Mouse (Mus musculus): Measurements from ENCODE around the gene Pold4.
A peak's percentile ranks its signal among the peaks of the same experiment; 100 is the strongest.
"Not testable (repeated sequence)": the region's sequence is repeated elsewhere in the genome, so short reads cannot be mapped to it uniquely, and the experiment has no call there.

Pold4 gene

DNA sequence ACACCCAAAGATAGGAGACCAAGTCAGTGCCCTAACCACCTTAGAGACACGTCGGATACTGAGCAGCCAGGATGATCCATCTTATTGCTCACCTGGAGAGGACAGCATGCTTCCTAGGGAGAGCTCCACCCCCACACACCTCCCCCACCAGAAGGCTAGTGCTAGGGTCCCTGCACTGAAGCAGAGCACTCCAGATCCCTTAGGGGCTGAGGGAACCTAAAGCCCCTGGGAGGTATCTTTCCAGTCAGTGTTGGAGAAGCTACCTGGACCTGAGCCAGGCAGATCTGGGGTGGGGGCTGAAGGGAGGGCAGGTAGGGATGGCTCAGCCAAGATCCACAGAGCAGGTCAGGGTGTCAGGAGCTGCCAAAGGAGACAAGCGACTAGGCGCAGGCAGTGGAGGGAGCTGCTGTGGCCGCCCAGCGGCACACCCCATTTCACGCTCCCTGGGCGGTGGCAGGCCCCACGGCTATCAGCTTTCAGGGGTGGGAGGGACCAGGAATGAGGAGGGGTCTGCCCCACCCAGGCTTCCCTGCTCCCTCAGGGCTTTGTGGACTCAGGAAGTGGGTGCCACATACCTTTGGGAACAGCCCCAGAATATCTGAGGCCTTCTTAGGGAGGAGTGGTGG lies 2.1 kb upstream of the Pold4 start:
- DNase-seq, result no peak

DNA sequence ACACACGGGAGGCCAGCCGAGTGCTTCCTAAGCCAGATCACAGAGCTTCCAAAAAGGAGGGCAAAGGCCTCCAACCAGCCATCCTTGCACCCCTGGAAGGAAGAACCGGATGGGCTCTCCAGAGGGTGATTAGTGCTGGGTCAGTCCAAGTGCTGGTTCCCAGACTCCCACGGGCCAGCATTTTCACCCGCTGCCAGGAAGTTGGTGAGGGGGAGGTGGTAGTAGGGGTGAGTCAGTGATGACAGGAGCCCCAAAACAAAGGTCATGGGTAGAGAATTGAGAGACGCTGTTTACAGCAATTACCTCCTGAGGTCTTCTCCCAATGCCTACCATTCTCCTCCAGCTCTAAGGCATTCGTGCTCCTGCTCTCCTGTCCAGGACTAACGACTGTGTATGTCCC lies 1.3 kb upstream of the Pold4 start:
- no peak for DNase-seq

DNA sequence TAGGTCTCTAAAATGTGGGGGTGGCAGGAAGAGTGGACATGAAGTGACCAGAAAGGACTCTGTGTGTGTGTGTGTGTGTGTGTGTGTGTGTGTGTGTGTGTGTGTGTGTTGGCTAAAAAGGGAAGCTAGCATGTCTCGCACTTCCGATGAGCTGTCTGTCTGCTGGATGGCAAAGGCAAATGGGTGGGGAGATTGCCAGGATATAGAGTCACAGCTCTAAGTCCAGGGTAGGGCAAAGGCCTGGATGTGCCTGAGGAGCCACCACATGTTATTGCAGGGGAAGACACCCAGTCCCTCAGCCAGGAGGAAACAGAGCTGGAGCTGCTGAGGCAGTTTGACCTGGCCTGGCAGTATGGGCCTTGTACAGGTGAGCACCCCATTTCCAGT lies 480 bp downstream of the Pold4 start:
- DNase-seq, result no peak

DNA sequence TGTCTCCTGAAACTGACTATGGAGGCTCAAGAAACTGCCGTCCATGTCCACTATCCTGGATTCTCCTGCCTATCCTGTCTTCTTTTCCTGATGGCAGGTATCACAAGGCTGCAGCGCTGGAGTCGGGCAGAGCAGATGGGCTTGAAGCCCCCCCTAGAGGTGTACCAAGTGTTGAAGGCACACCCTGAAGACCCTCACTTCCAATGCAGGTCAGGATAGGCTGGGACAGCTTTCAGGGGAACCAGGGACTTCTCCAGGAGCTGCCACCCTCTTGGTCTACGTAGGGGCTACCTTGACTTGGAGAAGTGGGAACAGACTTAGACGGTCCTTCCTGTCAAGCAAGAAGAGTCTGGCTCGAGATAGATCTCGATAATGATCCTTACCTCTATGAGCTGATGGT lies 952 bp downstream of the Pold4 start:
- no peak for DNase-seq

DNA sequence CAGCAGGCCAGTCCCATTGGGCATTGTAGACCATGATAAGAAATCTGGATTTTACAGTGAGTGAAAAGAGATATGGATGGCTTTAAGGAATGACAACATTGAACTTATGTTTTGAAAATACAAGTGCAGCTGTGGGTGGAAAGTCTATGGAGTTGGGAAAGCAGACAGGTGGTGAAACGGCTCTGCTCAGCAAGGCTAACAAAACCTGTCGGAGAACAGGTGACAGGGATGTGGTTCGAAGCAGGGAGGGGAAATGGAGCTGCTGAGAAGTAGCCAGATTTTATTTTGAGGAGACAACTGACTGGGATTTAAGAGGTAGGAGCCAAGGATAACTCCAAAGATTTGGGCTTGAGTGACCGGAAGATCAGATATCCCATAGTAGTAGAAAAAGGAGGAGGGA lies 2.8 kb downstream of the Pold4 start:
- DNase-seq, result no peak

DNA sequence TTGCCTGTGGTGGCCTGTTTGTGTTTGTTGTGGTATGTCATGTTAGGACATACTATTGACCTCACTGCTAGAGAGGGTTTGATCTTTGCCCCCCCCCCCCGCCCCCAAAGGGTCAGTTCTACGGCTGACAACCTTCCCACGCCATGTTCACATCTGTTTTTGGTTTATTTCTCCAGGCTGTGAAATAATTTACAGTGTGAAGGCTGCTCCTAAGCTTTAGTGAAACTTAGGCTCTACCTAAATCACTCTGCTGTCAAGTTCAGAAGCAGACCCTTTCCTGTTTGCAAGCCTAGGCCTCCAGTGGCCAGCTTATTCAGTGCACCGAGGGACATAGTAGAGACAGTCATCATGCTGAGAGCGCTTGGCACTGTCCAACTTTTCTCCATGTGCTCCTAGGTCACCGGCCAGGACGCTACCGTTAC lies 8.6 kb downstream of the Pold4 start:
- DNase-seq, result no peak

DNA sequence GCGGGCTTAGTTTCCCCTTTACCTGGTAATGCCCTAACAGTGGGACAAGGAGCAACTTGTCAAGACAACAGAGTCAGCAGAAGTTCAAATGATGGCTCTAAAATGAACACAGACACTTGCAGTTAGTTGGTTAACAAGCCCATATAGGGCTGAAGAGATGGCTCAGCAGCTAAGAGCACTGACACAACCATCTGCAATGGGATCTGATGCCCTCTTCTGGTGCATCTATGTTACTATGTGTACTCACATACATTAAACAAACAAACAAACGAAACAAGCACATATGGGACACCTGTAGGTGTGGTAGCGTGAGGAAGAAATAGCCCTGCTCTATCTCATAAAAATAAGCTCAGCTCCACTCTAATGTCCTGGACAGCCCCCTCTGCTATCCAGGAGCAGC lies 10.7 kb downstream of the Pold4 start:
- DNase-seq, result no peak

DNA sequence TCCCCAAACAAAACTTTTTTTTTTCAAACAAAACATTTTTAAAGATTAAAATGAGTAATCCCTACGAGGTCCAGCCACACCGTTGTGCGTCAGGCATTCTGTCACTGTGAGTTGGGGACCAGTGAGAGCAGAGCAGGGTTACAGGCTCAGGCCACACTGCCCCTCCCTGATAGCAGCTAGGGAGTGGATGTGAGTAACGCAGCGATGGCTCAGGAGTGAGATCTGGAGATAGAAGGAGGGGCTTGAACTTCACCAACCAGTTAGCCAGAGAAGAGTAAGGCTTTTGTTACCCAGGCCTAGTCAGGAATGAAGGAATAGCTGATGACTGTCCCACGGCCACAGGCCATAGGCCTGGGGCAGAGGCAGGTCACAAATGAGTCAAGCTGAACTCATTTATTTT lies 13.1 kb downstream of the Pold4 start:
- DNase-seq, result no peak

DNA sequence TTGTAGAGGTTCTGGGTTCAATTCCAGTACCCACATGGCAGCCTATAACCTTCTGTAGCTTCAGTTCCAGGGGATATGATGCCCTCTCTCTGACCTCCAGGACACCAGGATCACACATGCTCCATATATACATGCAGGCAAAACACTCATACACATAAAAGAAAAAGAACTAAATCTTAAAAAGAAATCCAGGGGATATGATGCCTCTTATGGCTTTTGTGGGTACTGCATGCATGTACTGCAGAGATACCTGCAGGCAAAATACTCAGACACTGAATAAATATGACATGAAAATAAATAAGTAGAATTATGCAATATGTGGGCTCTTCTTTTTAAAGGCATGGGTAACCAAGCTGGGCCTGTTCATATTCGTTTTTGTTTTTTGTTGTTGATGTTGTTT lies 15.3 kb downstream of the Pold4 start:
- DNase-seq, result no peak

DNA sequence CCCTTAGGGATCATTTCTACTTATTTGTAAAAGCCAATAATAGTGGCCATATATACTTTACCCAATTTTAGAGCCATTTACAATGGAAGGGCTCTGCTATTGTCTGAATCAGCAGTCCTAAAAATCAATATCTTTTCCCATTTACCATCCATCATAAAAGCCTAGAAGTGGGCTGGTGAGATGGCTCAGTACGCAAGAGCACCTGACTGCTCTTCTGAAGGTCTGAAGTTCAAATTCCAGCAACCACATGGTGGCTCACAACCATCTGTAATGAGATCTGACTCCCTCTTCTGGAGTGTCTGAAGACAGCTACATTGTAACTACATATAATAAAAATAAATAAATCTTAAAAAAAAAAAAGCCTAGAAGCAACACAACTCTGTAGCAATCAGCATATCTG lies 17.0 kb downstream of the Pold4 start:
- DNase-seq, result not testable (repeated sequence)

DNA sequence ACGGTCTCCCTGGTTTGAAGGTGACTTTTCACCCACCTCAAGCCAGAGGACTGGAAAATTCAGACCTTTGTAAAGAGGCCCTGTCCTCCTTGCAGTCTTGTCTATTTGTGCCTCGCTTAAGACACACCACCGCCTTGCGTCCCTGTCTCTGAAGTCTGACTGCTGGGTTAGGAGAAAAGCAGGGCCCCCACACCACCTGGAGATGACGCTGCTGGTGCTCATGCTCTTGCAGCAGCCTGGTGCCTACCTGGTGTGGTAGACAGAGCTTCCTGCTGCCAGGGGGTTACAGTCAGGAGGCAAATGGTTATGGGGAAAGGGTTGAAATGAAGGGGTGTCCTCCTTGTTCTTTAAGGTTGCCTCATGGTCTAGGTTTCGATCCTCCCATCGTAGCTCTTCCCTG lies 22.5 kb downstream of the Pold4 start:
- DNase-seq, result no peak

DNA sequence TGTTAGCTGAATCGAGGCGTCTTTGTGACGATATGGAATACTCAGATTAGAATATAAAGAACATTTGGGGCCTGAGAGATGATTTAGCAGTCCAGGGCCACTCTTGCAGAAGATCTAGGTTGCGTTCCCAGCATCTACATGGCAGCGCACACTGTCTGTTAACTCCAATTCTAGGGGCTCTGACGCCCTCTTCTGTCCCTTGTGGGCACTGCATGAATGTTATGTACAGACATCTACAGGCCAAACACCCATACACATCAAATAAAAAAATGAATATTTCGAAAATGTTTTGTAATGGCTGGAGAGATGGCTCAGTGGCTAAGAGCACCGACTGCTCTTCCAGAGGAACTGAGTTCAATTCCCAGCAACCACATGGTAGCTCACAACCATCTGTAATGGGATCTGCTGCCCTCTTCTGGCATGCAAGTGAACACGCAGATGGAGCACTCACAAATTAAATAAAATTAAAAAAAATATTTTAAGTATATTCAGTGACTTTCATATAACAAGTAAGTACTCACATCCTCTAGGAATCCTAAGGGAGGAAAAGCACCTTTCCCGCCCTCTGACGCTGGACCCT lies 24.0 kb downstream of the Pold4 start:
- DNase-seq, result no peak

DNA sequence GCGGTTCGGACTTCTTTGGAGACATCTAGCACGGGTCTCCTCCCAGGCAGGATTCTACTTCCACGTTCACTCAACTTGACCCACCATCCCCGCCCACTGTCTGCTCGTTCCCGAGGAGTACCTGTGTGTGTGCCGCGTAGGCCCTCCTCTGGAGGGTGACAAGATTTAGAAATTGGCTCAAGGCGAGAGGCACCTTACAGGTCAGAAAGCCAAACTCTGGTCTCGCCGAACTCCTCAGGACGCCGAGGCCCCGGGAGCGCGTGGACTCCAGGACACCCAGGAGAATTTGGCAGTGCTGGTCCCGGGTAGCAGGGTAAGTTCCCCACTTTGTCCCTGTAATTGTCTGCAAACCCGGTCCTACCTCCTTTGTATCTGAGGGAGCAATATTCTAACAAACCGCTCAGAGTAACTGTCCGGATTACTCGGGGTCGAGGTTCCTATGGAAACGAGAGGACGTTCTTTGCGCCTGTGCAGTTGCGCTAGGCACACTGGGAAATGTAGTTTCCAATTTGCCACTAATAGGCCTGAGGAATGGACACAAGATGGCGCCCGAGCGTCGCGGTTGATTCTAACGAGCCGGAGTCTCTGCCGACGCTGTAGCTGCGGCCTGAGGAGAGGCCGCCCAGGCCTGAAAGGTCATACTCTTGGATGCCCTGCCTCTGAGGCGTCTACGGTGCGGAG lies 25.7 kb downstream of the Pold4 start:
- DNase-seq, result peak; percentile 96

DNA sequence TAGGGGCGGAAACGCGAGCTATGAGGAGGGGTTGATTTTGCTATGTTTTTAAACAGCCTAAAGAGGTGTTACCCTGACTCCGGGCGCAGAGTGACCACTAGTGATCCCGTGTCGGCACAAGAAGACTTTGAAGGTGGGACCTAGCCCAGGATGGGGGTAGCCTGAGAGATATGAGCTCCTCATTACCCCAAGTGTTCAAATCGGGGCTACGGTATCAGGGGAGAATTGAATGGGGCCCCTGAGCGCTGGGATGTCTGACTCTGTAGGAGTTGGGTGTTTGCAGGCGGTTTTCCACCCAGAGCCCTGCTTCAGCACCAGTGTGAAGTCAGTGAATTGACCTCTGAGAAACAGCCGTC lies 26.2 kb downstream of the Pold4 start:
- no peak for DNase-seq

DNA sequence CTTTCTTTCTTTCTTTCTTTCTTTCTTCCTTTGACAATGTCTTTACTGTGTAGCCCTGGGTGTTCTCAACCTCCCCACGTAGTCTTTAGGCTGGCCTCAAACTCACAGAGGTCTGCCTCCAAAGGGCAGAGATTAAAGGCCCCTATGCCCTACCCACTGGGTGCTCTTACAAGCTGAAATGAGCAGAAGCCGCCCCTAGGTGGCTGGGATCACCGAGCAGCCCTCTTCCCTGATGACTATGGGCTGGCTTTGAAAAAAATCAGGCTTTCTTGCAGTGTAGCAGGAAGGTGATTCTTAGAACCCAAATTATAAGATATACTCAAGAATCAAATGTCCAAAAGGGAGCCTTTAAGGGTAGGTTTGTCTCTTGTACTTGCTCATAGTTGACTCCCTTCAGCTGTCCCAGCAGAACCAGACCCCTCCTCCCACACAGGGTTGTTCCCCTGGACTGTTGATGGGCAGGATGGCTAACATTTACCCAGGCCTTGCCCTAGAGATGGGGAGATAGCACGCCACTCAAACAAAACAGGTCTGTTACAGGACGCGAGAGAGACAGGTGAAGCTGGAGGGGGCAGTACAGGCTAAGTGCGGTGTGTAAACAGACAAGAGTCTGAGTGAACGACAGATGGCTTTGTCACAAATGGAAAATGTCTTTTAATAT lies 29.5 kb downstream of the Pold4 start:
- no peak for DNase-seq

DNA sequence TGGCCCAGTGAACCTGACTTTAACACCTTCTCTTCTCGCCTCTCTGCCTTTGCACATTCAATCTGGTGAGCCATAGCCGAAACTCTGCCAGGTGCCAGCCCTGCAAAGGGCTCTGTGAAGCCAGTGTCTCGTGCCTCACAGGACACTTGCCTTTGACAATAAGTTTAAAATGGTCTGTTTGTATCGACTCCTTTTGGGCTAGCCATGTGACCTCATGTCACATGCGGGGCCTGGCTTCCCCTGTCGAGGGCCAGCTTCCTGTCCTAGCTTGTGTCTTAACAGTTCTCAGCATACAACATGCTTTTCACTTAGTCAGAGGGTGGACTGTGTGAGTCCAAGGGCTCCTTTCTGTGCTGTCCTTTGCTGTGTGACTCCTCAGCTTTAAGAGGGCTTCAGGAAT lies 31.1 kb downstream of the Pold4 start:
- DNase-seq, result no peak

DNA sequence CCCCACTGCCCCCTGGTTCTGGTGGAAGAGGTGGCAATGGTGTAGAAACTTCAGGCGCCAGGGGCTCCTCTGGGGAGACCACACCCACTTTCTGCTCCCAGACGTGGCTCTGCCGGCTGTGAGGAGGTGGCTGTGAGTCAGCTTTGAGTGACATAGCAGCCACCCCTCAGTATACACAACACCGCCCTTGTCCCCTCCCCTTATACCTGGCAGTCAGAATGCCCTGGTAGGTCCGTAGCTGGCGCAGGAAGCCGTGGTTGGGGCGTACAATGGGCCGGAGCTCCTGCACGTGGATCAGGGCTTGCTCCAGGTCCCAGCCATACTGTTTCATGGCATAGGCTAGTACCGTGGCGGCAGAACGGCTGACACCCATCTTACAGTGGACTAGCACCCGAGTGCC lies 32.0 kb downstream of the Pold4 start:
- DNase-seq, result no peak

DNA sequence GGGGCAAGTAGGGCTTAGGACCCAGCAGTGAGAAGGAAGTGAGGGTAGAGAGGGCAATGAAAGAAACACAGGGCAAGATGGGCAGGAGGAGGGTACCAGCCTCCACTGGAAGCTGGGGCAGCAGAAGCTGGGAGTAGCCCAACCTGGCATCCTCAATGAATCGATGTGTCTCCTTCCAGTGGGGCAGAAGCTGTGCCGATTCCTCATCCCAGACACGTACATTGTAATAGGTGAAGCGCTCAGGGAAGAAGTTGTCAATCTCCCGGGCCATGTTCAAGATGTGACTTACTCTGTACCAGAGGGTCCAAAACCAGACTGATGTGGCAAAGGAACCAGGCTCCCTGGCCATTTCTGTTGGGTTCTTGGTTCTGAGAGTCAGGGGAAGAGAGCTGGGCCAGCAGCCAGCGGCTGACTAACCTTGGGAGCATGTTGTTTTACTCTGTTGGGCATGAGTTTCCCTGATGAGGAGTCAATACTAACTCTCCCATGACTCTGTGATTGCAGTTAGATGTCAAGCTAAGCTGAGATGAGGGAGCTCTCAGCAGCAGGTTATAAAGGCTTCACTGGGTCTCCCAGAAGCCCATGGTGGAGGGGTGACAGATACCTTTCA lies 32.6 kb downstream of the Pold4 start:
- DNase-seq, result no peak

DNA sequence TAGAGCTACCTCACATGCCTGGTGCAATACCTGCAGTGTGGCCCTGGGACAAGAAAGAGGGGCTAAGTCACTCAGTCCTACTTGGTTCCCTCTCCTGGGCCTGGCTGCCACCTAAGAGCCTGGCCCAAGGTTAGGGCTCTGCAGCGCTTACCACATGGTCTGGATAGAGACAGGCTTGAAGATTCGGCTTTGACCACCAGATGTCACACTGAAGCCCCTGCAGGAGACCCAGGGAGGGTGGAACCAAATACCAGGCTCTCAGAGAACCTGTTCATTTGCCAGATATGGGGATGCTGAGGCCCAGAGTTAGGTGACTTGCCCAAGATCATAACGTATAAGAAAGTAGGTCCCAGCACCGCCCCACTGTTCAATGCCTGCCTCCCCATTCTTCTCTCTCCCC lies 34.3 kb downstream of the Pold4 start:
- DNase-seq, result no peak

DNA sequence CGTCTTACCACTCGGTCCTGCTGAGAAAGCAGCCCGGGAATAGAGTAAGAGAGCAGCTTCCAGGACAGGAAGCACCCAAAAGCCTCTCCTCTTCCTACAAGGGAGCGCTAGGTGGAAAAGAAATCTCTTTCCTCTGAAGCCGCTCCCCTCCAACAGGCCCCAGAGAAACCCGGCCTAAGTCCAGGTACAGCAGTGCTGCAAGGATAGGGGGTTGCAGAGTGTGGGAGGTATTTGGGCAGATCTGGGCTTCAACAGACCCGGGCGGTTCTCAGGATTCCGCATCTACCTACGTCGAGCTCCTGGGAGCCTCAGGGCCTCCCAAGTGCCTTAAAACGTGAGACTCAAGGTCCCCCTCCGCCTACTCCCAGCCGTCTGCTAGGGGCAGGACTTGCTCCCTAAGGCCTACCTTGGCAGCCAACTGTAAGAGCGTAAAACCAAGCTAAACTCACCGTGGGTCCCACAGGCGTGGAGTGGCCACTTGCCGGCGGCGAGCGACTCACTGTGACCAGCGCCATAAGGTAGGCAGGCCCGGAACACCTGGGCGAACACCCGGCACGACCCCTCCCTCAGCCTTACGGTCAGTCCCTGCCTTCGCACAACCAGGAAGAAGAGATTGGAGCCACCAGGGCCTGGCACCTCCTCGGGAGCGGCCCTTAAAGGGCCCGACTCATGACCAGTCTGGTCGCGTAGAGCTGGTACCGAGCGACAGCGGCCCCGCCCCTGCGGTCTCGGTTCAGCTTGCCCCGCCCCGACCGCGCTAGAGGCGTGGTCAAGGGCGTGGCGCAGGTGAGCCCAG lies 37.1 kb downstream of the Pold4 start, which contains the start of gene Ssh3:
Gene Ssh3, minus strand, starts transcription at position 615 of the 796 bp plus-strand sequence.
- peak; percentile 93 for DNase-seq

DNA sequence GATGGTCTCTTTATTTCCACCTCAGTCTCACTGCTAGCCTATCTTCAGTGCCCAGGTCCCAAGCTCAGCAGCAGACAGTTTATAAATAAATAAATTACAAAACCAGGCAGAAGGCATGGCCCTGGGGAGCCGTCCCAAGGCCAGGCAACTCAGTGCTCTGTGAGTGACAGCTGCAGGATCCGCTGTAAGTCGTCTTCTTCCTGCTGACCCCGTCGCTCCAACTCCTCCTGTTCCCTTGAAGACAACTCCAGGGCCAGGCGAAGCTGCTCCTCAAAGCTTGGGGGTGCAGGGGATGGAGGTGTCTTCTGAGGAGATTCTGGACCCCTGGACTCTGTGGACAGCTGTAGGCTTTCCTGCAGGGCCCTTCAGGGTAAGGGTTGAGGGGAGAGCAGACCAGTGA lies 38.5 kb downstream of the Pold4 start:
- DNase-seq, result no peak

DNA sequence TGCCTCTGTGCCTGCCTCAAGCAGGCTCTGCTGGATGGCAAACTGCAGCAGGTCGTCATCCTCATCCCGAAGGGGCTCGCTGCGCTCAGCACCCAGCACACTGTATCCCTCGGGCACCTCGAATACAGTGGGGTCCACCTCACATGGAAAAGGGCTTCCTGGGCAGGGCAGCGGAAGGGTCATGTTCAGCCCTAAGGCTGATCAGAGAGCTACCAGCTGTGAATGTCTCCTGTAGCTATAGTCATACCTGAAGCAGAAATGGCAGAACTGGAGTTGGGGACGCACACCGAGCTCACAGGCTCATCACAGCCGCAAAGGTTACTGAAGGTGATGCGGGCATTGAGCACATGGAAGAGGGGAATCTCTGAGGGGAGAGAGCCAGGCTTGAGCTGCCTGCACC lies 39.3 kb downstream of the Pold4 start:
- no peak for DNase-seq

DNA sequence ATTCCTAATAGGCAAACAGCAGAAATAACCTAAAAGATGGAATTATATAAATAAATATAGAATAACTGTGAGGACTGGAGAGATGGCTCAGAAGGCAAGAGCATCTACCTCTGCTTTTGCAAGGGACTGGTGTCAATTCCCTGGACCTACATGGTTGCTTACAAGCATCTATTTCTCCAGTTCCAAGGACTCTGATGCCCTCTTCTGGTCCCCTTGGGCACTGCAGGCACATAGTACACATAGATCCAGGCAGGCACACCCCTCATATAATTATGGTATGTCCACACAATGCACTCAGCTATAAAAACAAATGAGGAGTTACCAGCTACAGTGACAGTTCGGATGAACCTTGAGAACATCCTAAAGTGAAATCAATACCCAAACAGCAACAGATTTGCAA lies 47.8 kb downstream of the Pold4 start:
- no peak for DNase-seq
